Mouse (Mus musculus) megakaryocyte, embryonic 14.5 days (primary cell): ENCODE measurements around the gene Hoxc4.

ENCODE experiments used
- FLI1 ChIP-seq: IDR thresholded peaks from 2 replicates; pipeline ENCODE4 v1.6.1; 2012; ENCODE audit warnings: low read length, inconsistent platforms, mixed read lengths
- GATA1 ChIP-seq: IDR thresholded peaks from 3 replicates; pipeline ENCODE4 v1.6.1; 2012; ENCODE audit warnings: mixed read lengths, low read length, inconsistent platforms, borderline replicate concordance

GRCm38 (mm10) chr15:103032646-103033575 is 14.2 kb downstream of the Hoxc4 start:
- no peak for TF ChIP-seq GATA1
- TF ChIP-seq FLI1: no peak
